Mouse (Mus musculus) intestine, embryonic 15.5 days (tissue): ENCODE measurements around the gene 4921536K21Rik. TPM values are rescaled to one million over a fixed set of nuclear protein-coding genes. Genes with fewer than 3 reads are reported as not detected.

ENCODE experiments used
- ATAC-seq: fragments of 200-750 bp; cut with Nextera tagmentation; 2 replicates; pipeline ENCODE4 v1.8.0; 2017; ENCODE audit warnings: moderate TSS enrichment, moderate library complexity
- H3K27ac ChIP-seq: fragments of 300-500 bp; sonication (generic); 2 replicates; pipeline ENCODE4 v1.5.1; 2015; ENCODE audit warnings: mild to moderate bottlenecking, inconsistent platforms
- H3K27me3 ChIP-seq: fragments of 300-500 bp; sonication (generic); replicated peaks from 2 replicates; pipeline ENCODE4 v1.6.1; 2015; ENCODE audit warnings: inconsistent platforms
- H3K36me3 ChIP-seq: fragments of 300-500 bp; sonication (generic); 2 replicates; pipeline ENCODE4 v1.6.1; 2015; ENCODE audit warnings: inconsistent platforms
- H3K4me1 ChIP-seq: fragments of 300-500 bp; sonication (generic); replicated peaks from 2 replicates; pipeline ENCODE4 v1.6.1; 2015; ENCODE audit warnings: inconsistent platforms
- H3K4me2 ChIP-seq: fragments of 300-500 bp; sonication (generic); replicated peaks from 2 replicates; pipeline ENCODE4 v1.6.1; 2015; ENCODE audit warnings: mild to moderate bottlenecking, inconsistent platforms
- H3K4me3 ChIP-seq: fragments of 300-500 bp; sonication (generic); replicated peaks from 2 replicates; pipeline ENCODE4 v1.5.1; 2015; ENCODE audit warnings: inconsistent platforms
- H3K9ac ChIP-seq: fragments of 300-500 bp; sonication (generic); 2 replicates; pipeline ENCODE4 v1.6.1; 2015; ENCODE audit warnings: inconsistent platforms
- H3K9me3 ChIP-seq: fragments of 300-500 bp; sonication (generic); 2 replicates; pipeline ENCODE4 v1.6.1; 2016; ENCODE audit warnings: inconsistent platforms
- WGBS: fragments of 180-500 bp; shearing (Covaris S2); methylation state at CpG from one replicate; pipeline ENCODE4 v1.1.7; 2015; 5-methylcytosine and 5-hydroxymethylcytosine counted together
- polyA plus RNA-seq: library from polyadenylated mRNA; unstranded; fragments of >200 nt; fragmentation: Nextera tagmentation; extraction: Ambion mirVana; gene quantifications from 2 replicates; pipeline ENCODE4 v1.2.1, GENCODE M21; 2015

The 4921536K21Rik gene
- polyA plus RNA-seq, 1 experiment from 2014 or later, result 0.29 TPM

GRCm38 (mm10) chr11:3864343-3864742, 30.6 kb downstream of the 4921536K21Rik start:
- WGBS, result 27% methylated on average over 6 of the region's 6 CpGs
- H3K4me3 ChIP-seq, result peak overlapping the region; percentile 49; the same call in 1 of the 2 replicates
- no peaks in the 10 kb centered on the region for H3K36me3 ChIP-seq
- H3K9me3 ChIP-seq, result no peaks in the 10 kb centered on the region
- no peak overlapping the region for H3K9ac ChIP-seq
- H3K27ac ChIP-seq, result no peak overlapping the region
- H3K4me2 ChIP-seq, result peak overlapping the region; percentile 94
- ATAC-seq, result peak; percentile 15
- H3K27me3 ChIP-seq, result 0 out of 2 replicates have a peak, but pooled peaks cover 6% of the 10 kb centered on the region
- peaks cover 11% of the 10 kb centered on the region for H3K4me1 ChIP-seq

DNA sequence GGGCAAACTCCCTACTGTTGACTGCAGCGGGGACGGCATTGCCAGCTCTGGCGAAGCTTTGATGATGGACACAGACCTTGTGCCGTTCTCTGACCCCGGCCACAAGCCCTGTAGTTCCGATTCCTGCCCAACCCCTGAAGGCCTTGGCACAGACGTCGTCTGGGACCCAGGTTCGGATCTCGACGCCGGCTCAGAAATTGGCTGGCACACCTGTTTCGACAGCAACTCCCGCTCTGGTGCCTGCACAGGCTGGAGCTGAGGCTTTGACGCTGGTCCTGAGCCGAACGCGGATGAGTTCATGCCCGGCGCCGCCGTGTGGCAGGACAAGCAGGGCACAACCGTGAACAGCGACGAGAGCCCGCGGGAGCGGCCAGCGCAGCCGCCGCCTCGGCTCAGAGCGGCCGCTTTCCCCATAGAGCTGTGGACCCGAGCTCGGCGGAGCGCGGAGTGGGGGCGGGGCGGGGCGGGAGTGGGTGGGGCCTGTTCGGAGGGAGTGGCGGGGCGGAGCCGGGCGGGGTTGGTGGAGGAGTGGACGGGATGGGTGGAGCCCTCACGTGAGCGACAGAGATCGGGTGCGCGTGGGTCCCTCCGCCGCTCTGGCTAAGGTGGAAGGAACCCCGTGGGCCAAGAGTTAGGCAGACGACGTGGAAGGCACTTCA, 31.3 kb downstream of the 4921536K21Rik start, which contains the start of gene Osbp2:
Osbp2 (minus strand) TSS at position 450 of the 659 bp plus-strand sequence.
- H3K27me3 ChIP-seq, result 0 out of 2 replicates have a peak, but pooled peaks cover 6% of the 10 kb centered on the region
- no peak within 1 kb of the TSS for H3K27ac ChIP-seq
- H3K9me3 ChIP-seq, result no peaks in the 10 kb centered on the region
- peaks cover 11% of the 10 kb centered on the region for H3K4me1 ChIP-seq
- ATAC-seq, result peak; percentile 95
- peak within 1 kb of the TSS; percentile 52 for H3K9ac ChIP-seq
- H3K4me2 ChIP-seq, result peak within 1 kb of the TSS; percentile 94
- no peaks in the 10 kb centered on the region for H3K36me3 ChIP-seq
- H3K4me3 ChIP-seq, result peak within 1 kb of the TSS; percentile 49
- WGBS, result 5% methylated on average over 58 of the region's 58 CpGs

- H3K4me1 ChIP-seq, result peaks cover 11% of the 10 kb centered on the region
- ATAC-seq, result no peak; the same call in 1 of the 2 replicates
- H3K4me3 ChIP-seq, result peak overlapping the region; percentile 49
- 76% methylated on average over 19 of the region's 19 CpGs for WGBS
- no peak overlapping the region for H3K9ac ChIP-seq
- H3K36me3 ChIP-seq, result no peaks in the 10 kb centered on the region
- peak overlapping the region; percentile 94 for H3K4me2 ChIP-seq
- no peaks in the 10 kb centered on the region for H3K9me3 ChIP-seq
- 0 out of 2 replicates have a peak, but pooled peaks cover 6% of the 10 kb centered on the region for H3K27me3 ChIP-seq
- H3K27ac ChIP-seq, result no peak overlapping the region
These were observed 32.0 kb downstream of the 4921536K21Rik start for GRCm38 (mm10) chr11:3862661-3863453.

- WGBS, result 71% methylated on average over 4 of the region's 4 CpGs
- Histone ChIP-seq H3K4me1 (peaks cover 11% of the 10 kb centered on the region), H3K27me3 (0 out of 2 replicates have a peak, but pooled peaks cover 6% of the 10 kb centered on the region), H3K9ac (no peak overlapping the region), H3K36me3 (no peaks in the 10 kb centered on the region), H3K4me3 (no peak overlapping the region), H3K9me3 (no peaks in the 10 kb centered on the region), H3K4me2 (no peak overlapping the region), H3K27ac (no peak overlapping the region)
- no peak for ATAC-seq
These were observed 34.5 kb downstream of the 4921536K21Rik start for GRCm38 (mm10) chr11:3860361-3860760.

DNA sequence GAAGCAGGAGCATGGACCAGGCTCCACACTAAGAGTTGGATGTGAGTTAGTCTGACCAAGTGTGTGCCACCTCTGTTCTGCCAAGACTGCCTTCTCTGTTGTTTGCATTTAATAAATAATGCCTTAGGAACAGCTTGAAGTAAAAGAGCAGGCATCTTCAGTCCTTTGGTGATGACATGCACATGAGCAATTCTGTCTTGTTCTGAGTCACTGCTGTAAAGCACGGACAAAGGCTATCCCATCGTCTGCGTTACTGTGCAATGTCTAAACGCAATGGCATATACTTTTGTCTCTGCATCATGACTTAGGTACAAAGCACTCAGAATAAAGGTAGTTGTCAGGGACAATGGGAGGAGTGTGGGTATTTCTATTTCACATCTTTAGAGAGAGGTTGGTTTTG, 35.1 kb downstream of the 4921536K21Rik start:
- Histone ChIP-seq H3K4me3 (no peak overlapping the region), H3K27me3 (0 out of 2 replicates have a peak, but pooled peaks cover 6% of the 10 kb centered on the region), H3K4me1 (peaks cover 11% of the 10 kb centered on the region), H3K9ac (no peak overlapping the region), H3K4me2 (no peak overlapping the region), H3K9me3 (no peaks in the 10 kb centered on the region), H3K36me3 (no peaks in the 10 kb centered on the region), H3K27ac (no peak overlapping the region)
- 91% methylated on average over 4 of the region's 4 CpGs for WGBS
- no peak for ATAC-seq

DNA sequence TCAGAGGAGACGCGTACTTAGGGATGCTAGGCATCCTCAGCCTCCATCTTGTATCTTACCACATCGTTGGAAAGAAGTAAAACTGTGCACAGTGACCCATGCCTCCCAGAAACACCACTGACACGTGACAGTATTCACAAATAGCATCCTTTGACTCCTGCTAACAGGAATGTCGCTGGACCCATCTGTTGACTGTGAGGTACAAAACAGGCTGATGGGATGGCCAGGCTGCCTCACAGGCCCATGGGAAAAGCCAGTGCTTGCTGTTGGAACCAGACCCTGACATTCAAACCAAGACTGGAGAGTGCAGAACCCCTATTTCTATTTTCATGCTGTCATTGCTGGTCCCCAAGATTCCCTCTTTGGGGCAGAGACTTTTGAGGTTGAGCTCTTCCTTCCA, 37.0 kb downstream of the 4921536K21Rik start:
- H3K4me1 ChIP-seq, result no peaks in the 10 kb centered on the region
- 75% methylated on average over 5 of the region's 5 CpGs for WGBS
- H3K4me2 ChIP-seq, result no peak overlapping the region
- H3K27me3 ChIP-seq, result 0 out of 2 replicates have a peak, but pooled peaks cover 6% of the 10 kb centered on the region
- H3K9me3 ChIP-seq, result no peaks in the 10 kb centered on the region
- no peak overlapping the region for H3K9ac ChIP-seq
- H3K36me3 ChIP-seq, result no peaks in the 10 kb centered on the region
- no peak for ATAC-seq
- H3K4me3 ChIP-seq, result no peak overlapping the region
- no peak overlapping the region for H3K27ac ChIP-seq

GRCm38 (mm10) chr11:3855846-3856245, 39.1 kb downstream of the 4921536K21Rik start:
- 91% methylated on average over 5 of the region's 5 CpGs for WGBS

DNA sequence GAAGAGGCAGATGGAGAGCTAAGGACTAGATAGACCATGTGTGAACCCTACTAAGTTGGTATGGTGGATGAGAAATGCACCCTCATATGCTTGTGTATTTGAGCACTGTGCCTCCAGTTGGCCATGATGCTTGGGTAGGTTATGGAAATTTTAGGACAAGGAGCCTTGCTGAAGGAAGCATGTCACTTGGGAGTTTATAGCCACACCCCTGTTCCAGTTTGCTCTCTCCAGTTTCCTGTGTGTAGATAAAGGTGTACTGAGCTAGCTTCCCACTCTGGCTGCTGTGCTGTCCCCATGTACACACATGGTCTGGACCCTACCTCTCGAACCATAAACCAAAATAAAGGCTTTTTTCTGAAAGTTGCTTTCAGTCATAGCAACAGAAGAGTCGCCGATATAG, 40.7 kb downstream of the 4921536K21Rik start:
- H3K36me3 ChIP-seq, result no peaks in the 10 kb centered on the region
- H3K27me3 ChIP-seq, result no peaks in the 10 kb centered on the region
- no peak for ATAC-seq
- no peak overlapping the region for H3K27ac ChIP-seq
- H3K4me1 ChIP-seq, result no peaks in the 10 kb centered on the region
- WGBS, result 90% methylated on average over 3 of the region's 3 CpGs
- H3K4me2 ChIP-seq, result no peak overlapping the region
- H3K4me3 ChIP-seq, result no peak overlapping the region
- no peaks in the 10 kb centered on the region for H3K9me3 ChIP-seq
- no peak overlapping the region for H3K9ac ChIP-seq

More at GRCm38 (mm10) chr11:3855846-3856245, 39.1 kb downstream of the 4921536K21Rik start:
- Histone ChIP-seq H3K4me2 (no peak overlapping the region), H3K36me3 (no peaks in the 10 kb centered on the region), H3K4me1 (no peaks in the 10 kb centered on the region), H3K9ac (no peak overlapping the region), H3K4me3 (no peak overlapping the region), H3K27me3 (no peaks in the 10 kb centered on the region), H3K9me3 (no peaks in the 10 kb centered on the region), H3K27ac (no peak overlapping the region)
- ATAC-seq, result no peak

DNA sequence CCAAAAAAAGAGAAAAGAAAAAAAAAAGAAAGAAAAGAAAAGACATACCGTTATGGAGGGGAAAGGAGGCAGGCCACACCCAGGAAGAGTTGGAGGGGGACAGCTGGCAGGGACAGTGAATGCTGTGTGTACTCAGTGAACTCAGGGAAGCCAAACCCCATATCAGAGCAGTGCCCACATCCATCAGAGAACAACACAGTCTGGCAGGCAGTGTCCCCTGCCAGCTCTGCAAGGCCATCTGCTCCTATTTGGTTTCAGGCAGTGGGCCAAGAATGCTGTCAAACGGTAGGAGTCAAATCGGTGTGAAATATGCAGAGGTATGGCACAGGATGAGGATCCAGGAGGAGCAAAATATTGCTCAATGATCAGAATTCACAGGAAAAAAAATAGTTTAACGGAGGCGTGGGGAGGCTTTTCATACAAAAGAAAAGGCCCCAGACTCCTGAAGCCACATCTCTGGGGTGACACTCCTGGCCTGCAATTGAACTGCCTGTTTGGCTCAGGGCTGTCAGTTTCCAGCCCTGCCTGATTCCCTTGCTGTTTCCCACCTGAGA, 41.3 kb downstream of the 4921536K21Rik start:
- Histone ChIP-seq H3K4me3 (no peak overlapping the region), H3K9ac (no peak overlapping the region), H3K4me2 (no peak overlapping the region), H3K4me1 (no peaks in the 10 kb centered on the region), H3K9me3 (no peaks in the 10 kb centered on the region), H3K36me3 (no peaks in the 10 kb centered on the region), H3K27me3 (no peaks in the 10 kb centered on the region), H3K27ac (no peak overlapping the region)
- 66% methylated on average over 5 of the region's 5 CpGs for WGBS
- ATAC-seq, result no peak

- H3K4me3 ChIP-seq, result no peak overlapping the region
- no peaks in the 10 kb centered on the region for H3K4me1 ChIP-seq
- H3K9ac ChIP-seq, result no peak overlapping the region
- H3K27me3 ChIP-seq, result no peaks in the 10 kb centered on the region
- H3K27ac ChIP-seq, result no peak overlapping the region
- no peaks in the 10 kb centered on the region for H3K36me3 ChIP-seq
- WGBS, result 93% methylated on average over 10 of the region's 10 CpGs
- ATAC-seq, result no peak
- no peak overlapping the region for H3K4me2 ChIP-seq
- H3K9me3 ChIP-seq, result no peaks in the 10 kb centered on the region
These were observed 41.9 kb downstream of the 4921536K21Rik start for GRCm38 (mm10) chr11:3853031-3853430.

DNA sequence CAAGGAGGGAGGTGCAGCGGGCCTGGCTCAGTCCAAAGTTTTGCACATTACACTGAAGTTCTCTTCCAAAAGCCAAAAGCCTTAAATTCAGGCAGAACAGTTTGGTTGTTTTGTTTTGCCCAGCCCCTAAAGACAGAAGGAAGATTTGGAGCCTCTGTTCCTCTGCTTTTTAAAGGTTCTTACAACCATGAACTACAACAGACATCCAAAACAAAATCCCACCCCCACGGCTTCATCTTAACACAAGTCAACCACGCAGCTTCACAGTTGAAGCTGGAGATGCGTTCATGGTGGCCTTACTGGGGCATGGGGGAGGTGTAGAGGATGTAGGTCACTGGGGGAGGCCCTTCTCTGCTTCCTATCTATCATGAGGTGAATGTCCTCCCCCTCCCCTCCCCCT, 43.0 kb downstream of the 4921536K21Rik start:
- Histone ChIP-seq H3K4me1 (no peaks in the 10 kb centered on the region), H3K27ac (no peak overlapping the region), H3K27me3 (no peaks in the 10 kb centered on the region), H3K9ac (no peak overlapping the region), H3K4me3 (no peak overlapping the region), H3K36me3 (no peaks in the 10 kb centered on the region), H3K9me3 (no peaks in the 10 kb centered on the region), H3K4me2 (no peak overlapping the region)
- no peak for ATAC-seq
- 72% methylated on average over 4 of the region's 4 CpGs for WGBS

DNA sequence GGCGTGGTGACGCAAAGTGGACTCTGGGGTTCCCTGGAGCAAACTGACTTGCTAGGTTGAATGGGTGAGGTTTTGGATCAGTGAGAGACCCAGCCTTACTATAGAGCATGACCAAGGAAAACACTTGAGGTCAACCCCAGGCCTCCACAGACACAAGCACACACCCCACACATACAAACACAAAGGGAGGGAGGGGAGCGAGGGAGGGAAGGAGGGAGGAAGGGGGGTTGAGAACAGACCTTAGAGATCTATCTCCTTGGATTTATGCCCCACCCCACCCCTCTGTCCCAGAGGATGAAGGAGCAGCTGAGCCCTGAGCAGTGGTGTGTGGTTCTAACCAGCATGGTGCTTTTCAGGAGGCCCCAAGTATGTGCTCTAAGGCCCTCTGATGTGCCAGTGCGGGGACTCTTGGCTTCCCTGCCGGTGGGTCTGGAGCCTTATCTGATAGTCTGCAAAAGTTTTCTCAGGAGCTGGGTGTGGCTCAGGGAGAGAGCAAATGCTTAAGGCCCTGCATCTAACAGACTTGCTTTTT, 44.1 kb downstream of the 4921536K21Rik start:
- H3K9me3 ChIP-seq, result no peaks in the 10 kb centered on the region
- H3K9ac ChIP-seq, result no peak overlapping the region
- no peaks in the 10 kb centered on the region for H3K36me3 ChIP-seq
- no peak overlapping the region for H3K4me2 ChIP-seq
- no peak overlapping the region for H3K27ac ChIP-seq
- WGBS, result 62% methylated on average over 5 of the region's 5 CpGs
- no peak overlapping the region for H3K4me3 ChIP-seq
- H3K4me1 ChIP-seq, result no peaks in the 10 kb centered on the region
- ATAC-seq, result no peak
- no peaks in the 10 kb centered on the region for H3K27me3 ChIP-seq
